28 mouse cellular contexts compared by ENCODE assay signal in the genomic region with DNA sequence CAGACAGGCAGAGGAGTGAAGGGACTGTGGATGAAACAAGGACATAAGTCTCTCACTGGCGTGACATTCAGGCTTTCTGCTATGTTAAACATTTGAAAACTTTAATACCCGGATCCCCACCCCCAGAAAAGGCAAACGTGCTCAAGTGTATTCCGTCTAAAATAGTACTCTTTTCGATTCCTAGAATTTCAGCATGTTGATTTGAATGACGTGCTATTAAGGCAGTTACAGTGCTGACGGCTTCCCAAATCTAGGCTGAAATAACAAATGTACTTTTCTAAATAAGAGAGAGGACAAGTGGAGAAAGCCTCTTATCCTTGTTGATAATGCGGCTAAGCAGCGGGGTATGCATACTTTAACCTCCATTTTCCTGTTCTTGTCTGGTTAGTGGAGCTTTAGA.
"Had no signal": no experiment of that assay in that cellular context is flagged by ENCODE, and none has a peak within 500 bp of the region (broad histone marks: within the 10 kb centered on the region; RNA-seq: fewer than 3 reads in every experiment).

No protein-coding gene starts in this region.

- ATAC-seq: forebrain, embryonic 13.5 days; forebrain, embryonic 14.5 days; forebrain, embryonic 15.5 days; forebrain, embryonic 16.5 days; forebrain, postnatal 0 days had no signal

- H3K27ac ChIP-seq: embryonic facial prominence, embryonic 10.5 days; embryonic facial prominence, embryonic 12.5 days; embryonic facial prominence, embryonic 13.5 days; embryonic facial prominence, embryonic 15.5 days; forebrain, embryonic 10.5 days; forebrain, embryonic 12.5 days; forebrain, embryonic 13.5 days; forebrain, embryonic 15.5 days; gastrocnemius, adult 2 months; heart, adult 2 months had no signal

- H3K4me2 ChIP-seq: embryonic facial prominence, embryonic 12.5 days; embryonic facial prominence, embryonic 13.5 days; embryonic facial prominence, embryonic 15.5 days; forebrain, embryonic 12.5 days; forebrain, embryonic 13.5 days; forebrain, embryonic 15.5 days had no signal

- H3K27me3 ChIP-seq: embryonic facial prominence, embryonic 12.5 days; embryonic facial prominence, embryonic 13.5 days; embryonic facial prominence, embryonic 15.5 days; forebrain, embryonic 12.5 days; forebrain, embryonic 13.5 days; forebrain, embryonic 15.5 days had no signal

- H3K4me1 ChIP-seq: embryonic facial prominence, embryonic 10.5 days; embryonic facial prominence, embryonic 12.5 days; embryonic facial prominence, embryonic 13.5 days; embryonic facial prominence, embryonic 15.5 days; forebrain, embryonic 10.5 days; forebrain, embryonic 12.5 days; forebrain, embryonic 13.5 days; forebrain, embryonic 15.5 days had no signal

- H3K9me3 ChIP-seq: embryonic facial prominence, embryonic 10.5 days; embryonic facial prominence, embryonic 12.5 days; embryonic facial prominence, embryonic 13.5 days; embryonic facial prominence, embryonic 15.5 days; forebrain, embryonic 12.5 days; forebrain, embryonic 13.5 days; forebrain, embryonic 15.5 days had no signal

- H3K4me3 ChIP-seq: embryonic facial prominence, embryonic 10.5 days; embryonic facial prominence, embryonic 12.5 days; embryonic facial prominence, embryonic 13.5 days; embryonic facial prominence, embryonic 15.5 days; erythroblast, embryonic 14.5 days; forebrain, embryonic 10.5 days; forebrain, embryonic 12.5 days; forebrain, embryonic 13.5 days; forebrain, embryonic 15.5 days; gastrocnemius, adult 2 months; heart, adult 2 months had no signal

- DNase-seq: cerebellum, adult 2 months; cerebellum, adult 8-10 months; cerebellum, adult 9-10 months; cerebellum, adult 9-11 months; cerebellum, postnatal 10 days; cerebellum, postnatal 14 days; cerebellum, postnatal 25 days; cerebellum, postnatal 36 days; embryo, embryonic 11 days; forebrain, postnatal 0 days; gastrocnemius, adult 2 months; gastrocnemius, postnatal 10 days; gastrocnemius, postnatal 14 days; gastrocnemius, postnatal 25 days; gastrocnemius, postnatal 36 days; heart, adult 18-20 months; heart, adult 2 months had no signal

- H3K9ac ChIP-seq: embryonic facial prominence, embryonic 12.5 days; embryonic facial prominence, embryonic 13.5 days; embryonic facial prominence, embryonic 15.5 days; forebrain, embryonic 12.5 days; forebrain, embryonic 13.5 days; forebrain, embryonic 15.5 days; forebrain, postnatal 0 days had no signal
